Mouse (Mus musculus): ENCODE results near the gene Camta1.

The Camta1 gene

DNA sequence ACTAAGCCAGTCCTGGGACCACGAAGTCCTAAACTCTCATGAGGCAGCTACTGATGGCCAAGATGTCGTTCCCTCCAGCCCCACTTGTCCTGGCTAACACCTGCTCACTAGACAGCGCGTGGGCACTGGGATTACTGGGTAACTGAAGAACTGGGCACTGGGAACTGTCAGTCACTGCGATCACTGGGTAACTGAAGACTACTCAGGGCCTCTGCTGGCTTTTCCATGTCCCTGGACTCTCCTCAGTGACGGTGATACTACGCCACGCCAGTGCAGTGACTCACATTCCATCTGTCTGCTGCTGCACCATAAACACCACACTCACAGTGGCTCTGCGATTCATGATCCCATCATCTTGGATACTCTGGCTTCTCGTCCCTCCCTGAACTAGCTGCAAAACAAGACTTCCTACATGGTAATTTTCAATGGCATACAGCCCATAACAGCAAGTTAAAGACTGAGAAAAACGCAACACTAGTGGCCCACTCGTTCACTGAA, 81.7 kb downstream of the Camta1 start:
- no peak for DNase-seq (ENCODE audit: low read depth)

- DNase-seq (ENCODE audit: low read depth) = peak; percentile 56
Measured at GRCm38 (mm10) chr4:151778511-151778910, 83.2 kb downstream of the Camta1 start.

DNA sequence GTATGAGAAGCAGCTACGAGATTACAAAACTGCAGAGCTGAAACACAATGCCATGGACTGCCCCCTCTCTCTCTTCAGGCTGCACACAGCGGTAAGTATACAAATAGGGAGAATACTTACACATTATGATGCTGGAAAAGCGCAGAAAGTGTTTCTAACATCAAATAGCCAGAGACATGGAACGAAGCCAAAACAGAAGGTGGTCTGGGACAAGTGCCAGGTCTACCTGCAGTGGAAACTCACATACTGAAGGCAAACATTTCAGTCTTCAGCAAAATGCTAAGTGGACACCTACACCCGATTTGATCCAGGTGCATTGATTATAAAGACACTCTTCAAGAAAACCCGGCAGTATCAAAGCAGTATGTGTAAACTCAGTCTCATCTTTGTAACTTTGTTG, 84.2 kb downstream of the Camta1 start:
- no peak for DNase-seq (ENCODE audit: low read depth)

GRCm38 (mm10) chr4:151775441-151775840, 86.2 kb downstream of the Camta1 start:
- no peak for DNase-seq (ENCODE audit: low read depth)

GRCm38 (mm10) chr4:151773651-151774050, 88.0 kb downstream of the Camta1 start:
- DNase-seq (ENCODE audit: low read depth) = no peak

DNA sequence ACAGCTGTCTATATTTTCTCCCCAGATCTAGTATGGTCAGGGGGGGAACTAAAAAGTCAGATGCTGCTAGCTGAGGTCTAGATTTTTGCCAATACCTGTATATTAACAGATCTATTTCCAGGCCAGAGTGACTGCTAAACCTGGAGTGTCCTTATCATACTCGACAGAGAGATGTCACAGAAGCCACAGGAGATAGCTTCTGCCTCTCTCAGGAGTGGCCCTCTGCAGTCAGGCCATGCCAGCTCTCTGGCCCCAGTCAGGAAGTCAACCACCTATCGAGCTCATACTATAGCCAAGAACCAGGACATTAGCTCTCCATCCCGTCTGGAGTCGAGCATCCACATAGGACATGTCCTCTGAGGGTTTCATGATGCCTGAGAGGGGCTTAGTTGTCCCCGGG, 88.7 kb downstream of the Camta1 start:
- DNase-seq (ENCODE audit: low read depth) = no peak

- peak; percentile 85 for DNase-seq (ENCODE audit: low read depth)
Measured at GRCm38 (mm10) chr4:151770697-151771096, 91.0 kb downstream of the Camta1 start.

- no peak for DNase-seq (ENCODE audit: low read depth)
Measured at GRCm38 (mm10) chr4:151767786-151768185, 93.9 kb downstream of the Camta1 start.

- DNase-seq (ENCODE audit: low read depth) = no peak
Measured at GRCm38 (mm10) chr4:151767361-151767760, 94.3 kb downstream of the Camta1 start.

GRCm38 (mm10) chr4:151765376-151765775, 96.3 kb downstream of the Camta1 start:
- DNase-seq (ENCODE audit: low read depth) = no peak

GRCm38 (mm10) chr4:151763928-151764327, 97.7 kb downstream of the Camta1 start:
- DNase-seq (ENCODE audit: low read depth) = peak; percentile 78

DNA sequence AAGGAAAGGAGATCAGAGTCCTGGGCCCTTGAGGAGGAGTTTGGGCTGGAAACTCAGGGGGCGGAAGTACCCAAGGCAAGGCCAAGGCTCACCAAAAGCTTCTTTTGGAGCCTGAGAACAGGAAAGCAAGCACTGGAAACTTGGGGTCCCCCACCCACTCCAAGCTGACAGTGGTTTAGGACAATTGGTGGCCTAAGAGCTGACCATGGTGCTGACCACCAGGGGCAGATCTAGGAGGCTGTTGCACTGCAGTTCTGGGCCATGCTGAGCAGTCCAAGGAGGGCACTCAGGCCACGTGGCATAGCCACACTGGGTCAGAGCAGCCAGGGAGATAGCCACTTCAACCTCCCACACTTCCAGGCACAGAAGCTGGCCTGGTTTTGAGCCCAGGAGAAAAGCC, 102.6 kb downstream of the Camta1 start:
- DNase-seq (ENCODE audit: low read depth) = peak; percentile 43

GRCm38 (mm10) chr4:151758337-151758736, 103.3 kb downstream of the Camta1 start:
- no peak for DNase-seq (ENCODE audit: low read depth)

GRCm38 (mm10) chr4:151757261-151757660, 104.4 kb downstream of the Camta1 start:
- no peak for DNase-seq (ENCODE audit: low read depth)

DNA sequence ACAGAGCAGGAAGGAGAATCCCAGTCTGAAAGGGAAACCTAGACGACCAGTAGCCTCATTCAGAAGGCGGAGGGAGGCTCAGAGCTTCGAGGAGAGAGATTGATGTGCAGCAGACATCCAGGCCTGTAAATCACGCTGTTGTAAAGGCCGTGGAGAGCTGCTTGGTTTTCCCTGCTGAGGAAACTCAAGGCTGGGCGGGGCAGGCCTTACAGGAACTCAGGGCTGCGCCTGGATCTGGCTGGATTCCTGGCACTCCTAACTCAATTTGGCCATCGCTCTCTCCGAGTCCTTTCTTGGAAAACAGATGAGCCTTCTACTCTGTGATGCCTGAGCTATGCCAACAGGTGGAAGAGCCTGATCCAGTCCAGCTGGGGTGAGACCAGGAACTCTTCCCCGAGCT, 105.3 kb downstream of the Camta1 start:
- DNase-seq (ENCODE audit: low read depth) = peak; percentile 52

- no peak for DNase-seq (ENCODE audit: low read depth)
Measured at GRCm38 (mm10) chr4:151753231-151753630, 108.4 kb downstream of the Camta1 start.

DNA sequence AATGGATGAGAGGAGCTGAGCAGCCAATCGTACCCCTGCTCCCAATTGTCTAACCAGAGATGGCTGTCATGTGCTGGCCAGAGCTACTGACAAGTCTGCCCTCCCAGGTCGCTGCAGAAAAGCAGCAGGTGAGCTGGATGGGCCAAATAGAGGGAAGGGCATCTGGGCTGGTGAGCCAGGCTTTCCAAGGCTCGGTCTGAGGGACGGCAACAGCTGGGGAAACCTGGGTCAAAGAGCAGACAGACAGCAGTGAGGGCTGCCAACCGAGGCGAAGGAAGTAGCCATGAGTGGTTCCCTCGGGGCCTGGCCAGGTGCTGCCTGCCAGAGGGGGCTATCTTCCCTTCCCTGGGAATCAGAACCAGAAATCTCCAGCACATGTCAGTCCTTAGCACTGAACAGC, 109.1 kb downstream of the Camta1 start:
- no peak for DNase-seq (ENCODE audit: low read depth)

DNA sequence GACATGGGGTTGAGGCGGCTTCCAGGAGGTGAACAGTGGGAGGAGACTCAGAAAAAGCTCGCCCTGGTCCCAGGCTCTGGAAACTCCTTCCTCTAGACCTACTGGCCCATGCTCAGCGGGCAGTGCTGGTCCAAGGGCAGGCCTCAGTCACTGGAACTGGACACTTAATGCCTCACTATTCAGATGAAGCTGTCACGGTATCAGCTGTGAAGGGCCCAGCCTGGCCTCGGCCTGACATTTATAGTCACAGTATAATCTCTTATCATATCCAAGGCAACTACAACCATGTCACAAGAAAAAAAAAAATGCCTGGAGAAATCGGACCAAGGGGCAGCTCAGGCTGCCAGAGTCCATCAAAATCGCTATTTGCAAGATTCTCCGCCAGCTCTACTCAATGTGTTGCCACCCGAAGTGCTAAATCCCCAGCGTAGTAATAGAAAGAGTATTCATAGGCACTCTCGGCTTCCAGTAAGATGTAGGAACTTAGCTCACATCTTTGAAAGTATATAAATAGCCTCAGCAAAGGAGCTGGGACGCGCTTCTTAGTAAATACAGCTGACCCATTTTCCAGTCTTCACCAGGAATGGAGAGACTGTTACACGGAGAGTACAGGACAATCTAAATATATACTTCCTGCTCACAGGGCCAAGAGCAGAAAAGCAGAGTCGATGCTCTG, 110.3 kb downstream of the Camta1 start:
- DNase-seq (ENCODE audit: low read depth) = no peak

GRCm38 (mm10) chr4:151747723-151748122, 114.0 kb downstream of the Camta1 start:
- no peak for DNase-seq (ENCODE audit: low read depth)

GRCm38 (mm10) chr4:151746002-151746606, 115.6 kb downstream of the Camta1 start:
- no peak for DNase-seq (ENCODE audit: low read depth)

DNA sequence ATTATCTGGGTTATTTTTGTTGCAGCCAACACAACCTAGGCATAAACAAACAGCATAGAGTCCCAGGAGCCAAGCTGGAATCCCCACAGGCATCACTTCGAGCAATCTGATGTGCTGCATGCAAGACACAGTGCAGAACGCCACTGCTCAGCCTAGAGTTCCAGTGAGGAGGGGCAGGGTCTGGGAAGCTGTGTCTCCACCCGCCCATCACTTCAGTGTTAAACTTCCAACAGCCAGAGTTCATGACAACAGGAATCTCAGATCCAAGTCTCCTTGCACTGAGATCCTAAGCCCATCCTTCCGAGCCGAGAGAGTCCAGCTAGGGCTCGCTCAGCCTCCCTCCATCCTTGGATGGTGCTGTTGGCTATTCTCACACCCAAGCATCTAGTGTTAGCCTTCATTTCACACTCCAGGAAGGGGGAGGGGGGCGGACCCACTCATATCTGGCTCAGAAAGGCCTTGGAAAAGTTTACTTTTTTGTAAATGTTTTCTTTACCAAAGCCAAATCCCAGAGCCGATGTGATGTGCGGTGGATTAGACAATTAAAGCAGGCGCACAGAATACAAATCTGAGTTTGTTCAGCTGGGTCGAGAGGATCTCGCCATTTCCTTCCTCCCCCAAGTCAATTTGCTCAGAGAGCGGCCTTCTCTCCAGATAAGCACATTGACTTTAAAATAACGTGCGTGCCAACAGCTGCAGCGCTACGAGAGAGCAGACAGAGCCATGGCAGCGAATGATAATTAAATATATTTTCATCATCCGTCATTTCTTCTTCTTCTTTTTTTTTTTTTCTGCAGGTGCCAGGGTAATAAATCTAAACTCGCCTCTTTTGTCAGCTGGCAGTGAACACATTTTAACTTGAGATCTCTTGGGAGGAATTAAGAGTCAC, 120.2 kb downstream of the Camta1 start:
- no peak for DNase-seq (ENCODE audit: low read depth)

DNA sequence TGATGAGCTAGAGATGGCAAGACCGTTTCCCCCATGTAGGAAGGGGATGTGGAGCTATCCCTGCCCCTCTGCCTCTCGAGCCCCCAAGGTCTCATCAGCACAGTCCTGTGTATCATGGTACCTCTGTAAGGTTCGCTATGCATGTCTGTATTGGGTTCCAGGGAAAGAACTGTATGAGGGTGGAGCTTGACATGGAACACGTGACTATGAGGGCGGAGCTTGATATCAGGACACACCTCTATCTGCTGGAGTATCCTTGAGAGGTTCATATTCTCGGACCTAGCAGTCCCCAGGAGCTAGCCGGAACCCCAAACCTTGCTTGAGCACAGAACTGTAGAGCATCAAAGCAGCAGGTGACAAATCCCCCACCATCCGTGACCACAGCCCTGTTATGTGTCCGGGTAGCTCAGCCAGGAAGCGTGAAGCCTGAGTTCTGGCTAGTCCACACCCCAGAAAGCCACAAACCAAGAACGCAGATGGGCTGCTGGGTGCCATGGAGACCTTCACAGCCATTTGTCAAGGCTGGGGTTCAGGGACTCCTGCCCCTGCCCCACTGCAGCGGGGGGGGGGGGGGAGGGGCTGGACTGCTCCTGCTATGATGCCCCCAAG, 122.2 kb downstream of the Camta1 start:
- no peak for DNase-seq (ENCODE audit: low read depth)

Data from NIH3T3 (cell line).